Mouse (Mus musculus) neural tube, embryonic 12.5 days (tissue): ENCODE data around the gene Gm44805. TPM values are rescaled to one million over a fixed set of nuclear protein-coding genes. Genes with fewer than 3 reads are reported as not detected.
"Not testable (repeated sequence)": the region's sequence is repeated elsewhere in the genome, so short reads cannot be mapped to it uniquely, and the experiment has no call there.

Experiments
- ATAC-seq: fragments of 200-750 bp; cut with Nextera tagmentation; 2 replicates; pipeline ENCODE4 v1.8.0; 2017; ENCODE audit warnings: low read depth, mild to moderate bottlenecking, moderate TSS enrichment, moderate library complexity; ENCODE audit not compliant: low FRiP score
- H3K27ac ChIP-seq: fragments of 300-500 bp; sonication (generic); 2 replicates; pipeline ENCODE4 v1.5.1; 2016
- H3K27me3 ChIP-seq: fragments of 300-500 bp; sonication (generic); replicated peaks from 2 replicates; pipeline ENCODE4 v1.6.1; 2016; ENCODE audit warnings: mild to moderate bottlenecking
- H3K36me3 ChIP-seq: fragments of 300-500 bp; sonication (generic); 2 replicates; pipeline ENCODE4 v1.6.1; 2016; ENCODE audit warnings: mild to moderate bottlenecking
- H3K4me1 ChIP-seq: fragments of 300-500 bp; sonication (generic); 2 replicates; pipeline ENCODE4 v1.6.1; 2016
- H3K4me2 ChIP-seq: fragments of 300-500 bp; sonication (generic); replicated peaks from 2 replicates; pipeline ENCODE4 v1.6.1; 2016; ENCODE audit warnings: mild to moderate bottlenecking
- H3K4me3 ChIP-seq: fragments of 300-500 bp; sonication (generic); 2 replicates; pipeline ENCODE4 v1.5.1; 2016
- H3K9ac ChIP-seq: fragments of 300-500 bp; sonication (generic); 2 replicates; pipeline ENCODE4 v1.6.1; 2016; ENCODE audit warnings: mild to moderate bottlenecking
- H3K9me3 ChIP-seq: fragments of 300-500 bp; sonication (generic); 2 replicates; pipeline ENCODE4 v1.6.1; 2016; ENCODE audit warnings: mild to moderate bottlenecking
- WGBS: fragments of 180-500 bp; shearing (Covaris S2); methylation state at CpG from one replicate; pipeline ENCODE4 v1.1.7; 2016; 5-methylcytosine and 5-hydroxymethylcytosine counted together
- polyA plus RNA-seq: library from polyadenylated mRNA; unstranded; fragments of >200 nt; fragmentation: Nextera tagmentation; extraction: Ambion mirVana; gene quantifications from 2 replicates; pipeline ENCODE4 v1.2.1, GENCODE M21; 2016

Gm44805 gene
- polyA plus RNA-seq, 1 experiment from 2014 or later = not detected

DNA sequence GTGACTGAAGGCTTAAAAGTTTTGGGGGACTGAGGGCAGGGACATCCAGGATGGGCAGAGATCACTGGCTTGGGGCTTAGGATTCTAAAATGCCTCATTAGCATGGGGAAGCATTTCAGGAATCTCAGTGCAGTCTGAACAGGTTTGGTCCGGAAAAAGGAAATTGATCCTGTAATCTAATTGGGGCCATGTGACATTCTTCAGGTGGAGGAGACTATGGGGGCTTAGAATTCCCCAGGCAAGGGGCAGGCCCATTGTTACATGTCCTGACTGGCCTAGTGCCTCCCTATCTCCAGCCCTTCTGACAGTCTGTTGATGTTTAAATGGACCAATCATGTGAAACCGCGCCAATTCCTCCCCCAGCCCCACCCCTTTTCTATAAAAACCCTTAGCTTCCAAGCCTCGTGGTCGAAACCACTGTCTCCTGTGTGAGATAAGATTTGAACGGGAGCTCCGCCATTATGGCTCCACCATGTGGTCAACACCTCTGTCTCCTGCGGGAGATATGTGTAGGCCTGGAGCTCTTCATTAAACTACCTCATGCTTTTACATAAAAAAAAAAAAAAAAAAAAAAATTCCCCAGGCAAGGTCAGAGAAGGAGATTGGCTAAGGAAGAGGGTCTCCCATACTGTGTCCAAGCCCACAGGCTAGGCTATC lies 5.8 kb upstream of the Gm44805 start:
- H3K27ac ChIP-seq, H3K36me3 ChIP-seq, ATAC-seq, H3K4me2 ChIP-seq, H3K9me3 ChIP-seq, H3K9ac ChIP-seq, H3K27me3 ChIP-seq, H3K4me3 ChIP-seq, H3K4me1 ChIP-seq: not testable (repeated sequence)
- 77% methylated on average over 8 of the region's 8 CpGs for WGBS

DNA sequence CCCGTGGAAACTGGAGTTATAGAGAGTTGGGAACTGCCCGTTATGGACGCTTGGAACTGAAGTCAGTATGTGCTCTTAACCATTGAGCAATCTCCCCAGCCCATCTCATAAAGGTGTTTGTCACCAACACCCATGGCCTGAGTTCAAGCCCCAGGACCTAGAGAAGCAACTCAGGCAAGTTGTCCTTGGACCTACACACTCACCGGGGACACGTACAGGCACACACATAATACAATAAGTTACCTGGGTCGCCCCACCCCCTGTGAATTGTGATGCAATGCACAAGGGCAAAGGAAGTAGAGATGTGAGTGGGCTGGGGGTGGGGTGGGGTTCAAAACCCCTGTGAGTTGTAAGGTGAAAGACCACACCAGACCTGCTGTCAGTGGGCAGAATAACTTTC lies 5.3 kb upstream of the Gm44805 start:
- no peak for ATAC-seq

DNA sequence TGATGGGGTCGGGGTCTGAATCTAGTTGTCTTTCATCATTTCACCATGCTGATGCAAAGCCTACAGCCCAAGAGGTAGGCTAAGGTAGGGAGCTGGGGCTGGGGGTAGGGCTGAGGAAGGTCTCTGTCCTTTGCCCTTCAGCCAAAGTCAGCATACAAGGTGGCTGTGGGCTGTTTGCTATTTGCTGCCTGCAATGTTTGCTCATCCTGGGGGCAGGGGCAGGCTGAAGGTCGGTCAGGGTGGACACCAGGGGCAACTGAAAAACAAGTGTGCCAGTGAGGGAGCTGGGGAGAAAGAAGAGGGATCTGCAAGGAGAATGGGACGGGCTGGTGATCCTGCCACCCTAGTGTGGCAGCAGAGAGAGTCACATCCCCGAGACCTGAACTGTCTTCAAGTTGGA lies 4.2 kb upstream of the Gm44805 start:
- H3K27me3 ChIP-seq = no peaks in the 10 kb centered on the region
- H3K4me2 ChIP-seq = no peak overlapping the region
- H3K4me3 ChIP-seq = no peak overlapping the region
- no peak overlapping the region for H3K9ac ChIP-seq
- no peaks in the 10 kb centered on the region for H3K4me1 ChIP-seq
- no peaks in the 10 kb centered on the region for H3K36me3 ChIP-seq
- H3K27ac ChIP-seq = no peak overlapping the region
- no peak for ATAC-seq
- no peaks in the 10 kb centered on the region for H3K9me3 ChIP-seq
- WGBS = 73% methylated on average over 4 of the region's 4 CpGs

More for the DNA sequence above, 5.3 kb upstream of the Gm44805 start:
- Histone ChIP-seq H3K36me3 (no peaks in the 10 kb centered on the region), H3K4me3 (no peak overlapping the region), H3K9me3 (no peaks in the 10 kb centered on the region), H3K4me2 (no peak overlapping the region), H3K27me3 (no peaks in the 10 kb centered on the region), H3K27ac (no peak overlapping the region), H3K9ac (no peak overlapping the region), H3K4me1 (no peaks in the 10 kb centered on the region)
- 88% methylated on average over 6 of the region's 6 CpGs for WGBS

DNA sequence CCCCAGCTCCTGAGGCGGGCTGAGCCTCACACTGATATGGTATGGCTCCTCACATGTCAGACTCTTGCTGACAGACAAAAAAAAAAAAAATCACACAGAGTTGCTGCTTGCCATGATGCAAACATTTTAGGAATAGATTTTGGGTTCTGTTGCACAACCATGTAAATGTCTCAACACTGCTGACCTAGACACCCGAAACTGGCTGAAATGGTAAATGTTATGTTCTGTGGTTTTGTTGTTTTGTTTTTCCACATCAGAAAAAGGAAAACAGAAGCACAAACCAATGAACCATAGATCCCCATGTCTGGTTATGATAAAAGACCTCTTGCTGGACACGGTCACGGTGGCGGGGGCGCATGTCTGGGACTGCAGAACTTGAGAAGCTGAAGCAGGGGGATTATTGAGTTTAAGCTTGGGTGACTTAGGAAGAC lies 2.6 kb upstream of the Gm44805 start:
- 88% methylated on average over 6 of the region's 6 CpGs for WGBS
- no peak for ATAC-seq
- no peak overlapping the region for H3K4me2 ChIP-seq
- H3K36me3 ChIP-seq = no peaks in the 10 kb centered on the region
- no peak overlapping the region for H3K9ac ChIP-seq
- H3K4me1 ChIP-seq = no peaks in the 10 kb centered on the region
- no peak overlapping the region for H3K4me3 ChIP-seq
- H3K27me3 ChIP-seq = no peaks in the 10 kb centered on the region
- no peak overlapping the region for H3K27ac ChIP-seq
- no peaks in the 10 kb centered on the region for H3K9me3 ChIP-seq

DNA sequence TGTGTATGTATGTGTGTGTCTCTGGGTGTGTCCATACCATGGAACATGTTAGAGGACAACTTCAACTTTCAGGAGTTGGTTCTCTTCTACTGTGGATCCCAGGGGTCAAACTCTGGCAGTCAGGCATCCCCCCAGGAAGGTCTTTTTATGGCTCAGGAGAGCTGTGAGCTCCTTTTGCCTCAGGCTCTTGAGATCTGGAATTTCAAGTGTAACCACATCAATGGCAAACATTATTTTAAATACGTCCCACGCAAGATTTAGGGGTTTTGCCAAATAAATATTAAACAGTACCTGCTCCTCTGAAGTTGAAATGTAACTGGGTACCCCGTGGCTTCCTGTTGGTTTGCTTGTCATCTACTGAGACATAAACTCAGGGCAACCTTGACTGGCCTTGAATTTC lies 1.8 kb upstream of the Gm44805 start:
- 83% methylated on average over 3 of the region's 3 CpGs for WGBS
- Histone ChIP-seq H3K4me1 (no peaks in the 10 kb centered on the region), H3K27ac (no peak overlapping the region), H3K4me3 (no peak overlapping the region), H3K9me3 (no peaks in the 10 kb centered on the region), H3K9ac (no peak overlapping the region), H3K27me3 (no peaks in the 10 kb centered on the region), H3K36me3 (no peaks in the 10 kb centered on the region), H3K4me2 (no peak overlapping the region)
- ATAC-seq = no peak

DNA sequence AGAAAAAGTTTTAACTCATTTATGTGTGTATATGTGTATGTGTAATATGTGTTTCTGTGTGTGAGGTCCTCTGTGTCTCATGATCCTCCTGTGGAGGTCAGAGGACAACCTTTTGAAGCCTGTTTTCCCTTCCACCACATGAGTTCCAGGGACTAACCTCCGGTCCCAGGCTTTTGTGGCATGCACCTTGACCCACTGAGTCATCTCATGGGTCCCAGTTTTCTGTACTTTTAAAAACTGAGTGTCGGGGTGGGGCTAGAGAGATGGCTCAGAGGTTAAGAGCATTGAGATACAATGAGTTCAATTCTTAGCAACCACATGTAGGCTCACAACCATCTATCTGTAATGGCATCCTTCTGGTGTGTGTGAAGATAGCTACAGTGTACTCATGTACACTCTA lies 521 bp downstream of the Gm44805 start:
- no peak for ATAC-seq
- Histone ChIP-seq H3K36me3 (no peaks in the 10 kb centered on the region), H3K4me3 (no peak overlapping the region), H3K9me3 (no peaks in the 10 kb centered on the region), H3K27ac (no peak overlapping the region), H3K4me1 (no peaks in the 10 kb centered on the region), H3K9ac (no peak overlapping the region), H3K4me2 (no peak overlapping the region), H3K27me3 (no peaks in the 10 kb centered on the region)
- 88% methylated on average over 2 of the region's 2 CpGs for WGBS

DNA sequence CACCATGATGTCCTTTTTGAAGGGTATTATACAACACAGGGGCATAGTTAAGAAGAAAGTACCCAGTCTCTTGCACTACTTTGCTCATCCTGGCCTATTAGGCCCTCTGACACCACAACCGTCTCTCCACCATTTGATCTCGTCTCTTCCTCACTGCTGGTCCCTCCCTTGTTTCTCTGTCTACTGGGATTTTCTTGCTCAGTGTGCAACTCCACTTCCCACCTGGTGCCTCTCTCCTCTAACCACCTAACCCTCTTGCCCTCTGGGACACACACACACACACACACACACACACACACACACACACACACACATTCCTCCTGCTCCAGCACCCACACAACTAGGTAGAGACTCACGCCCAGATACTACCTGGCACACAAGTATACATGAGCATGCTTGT lies 2.3 kb downstream of the Gm44805 start:
- Histone ChIP-seq H3K9ac (no peak overlapping the region), H3K27ac (no peak overlapping the region), H3K4me3 (no peak overlapping the region), H3K4me1 (no peaks in the 10 kb centered on the region), H3K36me3 (no peaks in the 10 kb centered on the region), H3K9me3 (no peaks in the 10 kb centered on the region), H3K4me2 (no peak overlapping the region), H3K27me3 (no peaks in the 10 kb centered on the region)
- no peak for ATAC-seq
- WGBS = 92% methylated on average over 3 of the region's 3 CpGs

DNA sequence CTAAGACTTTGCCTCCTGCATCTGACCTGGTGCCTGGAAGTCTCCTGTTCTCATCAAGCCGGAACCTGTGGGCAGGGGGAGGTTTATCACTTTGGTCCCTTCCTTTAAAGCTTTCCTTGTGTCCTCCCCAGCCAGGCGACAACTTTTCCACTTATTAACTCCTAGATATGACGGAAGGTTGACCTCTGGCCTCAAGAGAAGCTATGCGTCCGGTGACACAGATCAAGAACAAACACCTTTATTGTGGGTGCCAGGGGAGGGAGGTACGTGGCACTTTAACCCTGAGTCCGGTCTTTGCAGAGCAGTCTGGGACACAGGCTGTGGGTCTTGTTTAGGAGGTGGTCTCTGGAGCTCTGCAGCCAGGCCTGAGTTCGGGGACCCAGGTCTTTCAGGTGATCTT lies 3.4 kb downstream of the Gm44805 start, which contains the start of gene Apoc2:
TSS of gene Apoc2 (minus strand) at position 70 of the 400 bp plus-strand sequence.
- Histone ChIP-seq H3K4me2 (no peak within 1 kb of the TSS), H3K27ac (no peak within 1 kb of the TSS), H3K9me3 (no peaks in the 10 kb centered on the region), H3K36me3 (no peaks in the 10 kb centered on the region), H3K9ac (no peak within 1 kb of the TSS), H3K27me3 (no peaks in the 10 kb centered on the region), H3K4me1 (no peaks in the 10 kb centered on the region), H3K4me3 (no peak within 1 kb of the TSS)
- WGBS = 75% methylated on average over 8 of the region's 8 CpGs
- ATAC-seq = no peak

DNA sequence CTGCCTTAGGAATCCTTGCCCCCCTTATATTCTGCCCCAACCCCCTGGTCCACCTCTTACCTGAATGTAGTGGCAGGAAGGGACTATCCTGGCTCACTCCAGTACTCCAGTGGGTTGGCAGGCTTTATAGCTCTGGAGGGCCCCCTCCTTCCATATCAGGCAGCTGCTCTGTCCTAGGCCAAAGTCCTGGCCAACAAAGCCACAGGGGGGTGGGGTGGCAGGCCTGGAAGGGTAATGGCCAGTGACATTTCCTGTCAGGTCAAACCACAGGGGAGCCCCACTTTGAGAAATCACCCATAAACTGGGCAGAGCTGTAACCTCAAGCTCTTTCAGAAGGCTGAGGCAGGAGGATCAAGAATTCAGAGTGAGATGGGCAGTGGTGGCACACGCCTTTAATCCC lies 4.6 kb downstream of the Gm44805 start:
- no peak for ATAC-seq
- no peak overlapping the region for H3K4me2 ChIP-seq

DNA sequence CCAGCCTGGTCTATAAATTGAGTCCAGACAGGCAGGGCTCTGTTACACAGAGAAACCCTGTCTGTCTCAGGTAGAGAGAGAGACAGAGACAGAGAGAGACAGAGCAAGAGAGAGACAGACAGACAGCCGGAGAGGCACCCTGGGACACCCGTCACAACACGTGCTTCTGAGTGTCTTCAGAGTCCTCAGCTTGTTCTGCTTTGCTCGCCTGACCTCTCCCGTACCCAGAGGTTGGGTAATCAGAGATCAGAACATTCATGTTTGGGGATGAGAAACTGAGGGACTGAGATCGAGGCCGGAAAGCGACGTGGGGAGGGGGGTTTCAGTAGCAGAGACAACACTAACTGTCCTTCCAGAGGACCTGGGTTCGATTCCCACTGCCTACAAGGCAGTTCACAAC lies 5.4 kb downstream of the Gm44805 start:
- no peak overlapping the region for H3K4me2 ChIP-seq
- no peaks in the 10 kb centered on the region for H3K36me3 ChIP-seq
- no peaks in the 10 kb centered on the region for H3K4me1 ChIP-seq
- WGBS = 82% methylated on average over 10 of the region's 10 CpGs
- no peak overlapping the region for H3K4me3 ChIP-seq
- ATAC-seq = no peak
- no peaks in the 10 kb centered on the region for H3K9me3 ChIP-seq
- H3K27me3 ChIP-seq = no peaks in the 10 kb centered on the region
- no peak overlapping the region for H3K9ac ChIP-seq
- H3K27ac ChIP-seq = no peak overlapping the region

More for the DNA sequence above, 4.6 kb downstream of the Gm44805 start:
- Histone ChIP-seq H3K9me3 (no peaks in the 10 kb centered on the region), H3K36me3 (no peaks in the 10 kb centered on the region), H3K4me3 (no peak overlapping the region), H3K27me3 (no peaks in the 10 kb centered on the region), H3K4me1 (no peaks in the 10 kb centered on the region), H3K9ac (no peak overlapping the region), H3K27ac (no peak overlapping the region)
- WGBS = 62% methylated on average over 1 of the region's 1 CpGs

DNA sequence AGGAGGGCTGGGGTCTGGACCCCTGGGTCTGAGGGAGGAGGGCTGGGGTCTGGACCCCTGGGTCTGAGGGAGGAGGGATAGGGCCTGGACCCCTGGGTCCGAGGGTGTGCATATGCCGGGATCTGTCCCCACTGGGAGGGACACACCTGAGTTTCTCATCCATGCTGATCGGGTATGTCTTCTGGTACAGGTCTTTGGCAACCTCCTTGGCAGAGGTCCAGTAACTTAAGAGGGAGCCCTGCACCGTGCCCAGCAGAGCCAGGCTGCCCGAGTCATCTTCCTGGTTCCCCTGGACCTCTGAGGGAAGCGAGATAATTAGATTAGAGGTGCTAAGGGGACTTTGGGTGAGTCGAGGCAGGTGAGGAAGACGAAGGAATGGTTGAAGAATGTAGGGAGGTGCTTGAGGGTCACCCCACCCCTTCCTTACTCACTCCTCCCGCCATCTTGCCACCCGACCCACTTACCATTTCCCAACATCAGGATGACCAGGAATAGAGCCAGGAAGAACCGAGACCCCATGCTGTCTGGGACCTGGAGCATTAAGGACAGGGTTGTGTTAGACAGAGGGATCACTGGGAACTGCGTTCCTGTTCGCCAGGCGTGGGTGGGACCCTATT lies 8.0 kb downstream of the Gm44805 start:
- H3K27ac ChIP-seq = no peak overlapping the region
- 75% methylated on average over 14 of the region's 14 CpGs for WGBS

DNA sequence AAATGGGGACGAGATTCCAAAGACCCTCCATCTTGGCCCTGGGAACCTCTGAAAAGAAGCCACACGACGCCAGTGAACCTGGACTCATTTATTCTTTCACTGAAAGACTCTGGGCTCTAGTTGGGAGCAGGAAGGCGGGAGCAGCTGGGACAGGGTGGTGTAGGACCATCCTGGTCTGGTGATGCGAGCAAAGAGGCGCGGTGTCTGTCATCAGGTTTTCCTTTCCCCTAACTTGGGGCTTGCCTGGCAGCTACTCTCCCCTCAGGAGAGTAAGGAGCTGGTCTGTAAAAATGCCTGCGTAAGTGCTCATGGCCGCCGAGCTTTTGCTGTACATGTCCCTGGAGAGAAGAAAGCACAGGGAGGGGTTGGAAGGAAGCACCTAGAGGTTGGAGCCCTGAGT lies 9.7 kb downstream of the Gm44805 start:
- Histone ChIP-seq H3K9me3 (no peaks in the 10 kb centered on the region), H3K9ac (no peak overlapping the region), H3K27me3 (no peaks in the 10 kb centered on the region), H3K27ac (no peak overlapping the region), H3K4me2 (no peak overlapping the region), H3K36me3 (no peaks in the 10 kb centered on the region), H3K4me3 (no peak overlapping the region), H3K4me1 (peaks cover 4% of the 10 kb centered on the region; the same call in 1 of the 2 replicates)
- ATAC-seq = no peak
- WGBS = 76% methylated on average over 10 of the region's 10 CpGs

More for the DNA sequence above, 8.0 kb downstream of the Gm44805 start:
- Histone ChIP-seq H3K4me3 (no peak overlapping the region), H3K9ac (no peak overlapping the region), H3K36me3 (no peaks in the 10 kb centered on the region), H3K27me3 (no peaks in the 10 kb centered on the region), H3K4me1 (peaks cover 4% of the 10 kb centered on the region; the same call in 1 of the 2 replicates), H3K4me2 (no peak overlapping the region), H3K9me3 (no peaks in the 10 kb centered on the region)
- no peak for ATAC-seq
